Mouse (Mus musculus): Measurements from ENCODE around the gene Snu13. TPM values are rescaled to one million over a fixed set of nuclear protein-coding genes. Genes with fewer than 3 reads are reported as not detected.

The Snu13 gene
- total RNA-seq, 2 experiments from 2014 or later: 48.7 to 51.4 TPM

DNA sequence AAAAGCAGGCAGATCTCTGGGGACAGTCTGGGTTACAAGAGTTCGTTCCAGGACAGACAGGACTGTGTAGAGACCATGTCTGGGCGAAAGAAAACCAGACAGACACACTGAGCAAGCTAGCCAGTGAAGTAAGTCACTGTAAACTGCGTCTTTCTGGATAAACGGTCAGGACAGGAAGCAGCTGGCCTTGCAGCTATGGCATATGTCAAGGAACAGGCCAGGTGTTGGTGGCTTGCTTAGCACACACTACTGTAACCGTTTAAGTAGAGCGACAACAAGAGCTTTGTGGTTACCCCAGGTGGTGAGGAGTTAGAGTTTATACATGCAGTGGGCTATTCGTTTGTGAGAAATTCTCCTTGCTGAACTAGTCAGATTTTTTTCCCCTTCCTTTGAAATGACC, 19.7 kb downstream of the Snu13 start:
- DNase-seq (ENCODE audit: low spot score): no peak

DNA sequence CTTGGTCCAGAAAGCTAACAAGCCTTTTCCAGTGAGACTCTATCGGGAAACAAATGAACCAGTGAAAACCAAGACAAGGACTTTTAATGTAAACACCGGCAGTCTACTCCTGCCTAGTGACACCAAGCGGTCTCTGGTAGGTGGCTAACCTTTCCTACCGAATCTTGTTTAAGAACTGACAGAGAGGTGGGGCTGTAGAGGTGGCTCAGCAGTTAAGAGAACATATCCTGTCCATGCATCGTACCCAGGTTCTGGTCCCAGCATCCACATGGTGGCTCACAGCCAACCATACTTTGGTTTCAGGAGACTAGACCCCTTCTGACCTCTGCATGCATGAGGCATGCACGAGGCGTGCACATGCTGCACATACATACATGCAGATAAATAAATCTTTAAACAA, 20.1 kb downstream of the Snu13 start:
- DNase-seq (ENCODE audit: low spot score): no peak

DNA sequence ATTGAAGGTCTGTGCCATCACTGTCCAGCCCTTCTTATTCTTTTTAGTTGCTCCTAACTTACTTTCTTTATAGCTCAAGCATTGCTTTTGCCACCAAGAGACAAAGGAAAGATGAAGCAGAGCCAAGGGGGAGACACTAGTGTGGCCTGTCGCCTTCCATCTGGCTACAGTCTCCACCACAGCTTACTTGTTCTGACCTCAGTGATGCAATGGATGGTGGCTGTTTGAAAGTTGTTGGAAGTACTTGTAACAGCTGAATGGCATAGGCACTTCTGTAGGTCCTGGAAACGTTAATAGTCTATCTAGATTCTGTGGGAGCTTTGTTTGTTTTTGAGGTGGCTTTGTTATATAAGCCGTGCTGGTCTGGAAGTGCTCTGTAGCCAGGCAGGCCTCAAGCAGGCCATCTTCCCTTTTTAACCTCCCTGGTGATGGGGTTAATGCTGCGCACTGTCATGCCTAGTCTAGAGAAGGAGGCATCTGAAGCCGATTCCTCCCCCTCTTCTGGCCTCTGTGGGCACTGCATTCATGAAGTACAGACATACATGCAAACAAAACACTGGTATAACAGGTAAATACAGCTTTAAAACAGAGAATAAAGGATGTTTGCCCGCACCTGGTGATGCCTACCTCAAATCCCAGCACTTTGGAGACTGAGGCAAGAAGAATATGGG, 23.3 kb downstream of the Snu13 start:
- DNase-seq (ENCODE audit: low spot score): no peak

DNA sequence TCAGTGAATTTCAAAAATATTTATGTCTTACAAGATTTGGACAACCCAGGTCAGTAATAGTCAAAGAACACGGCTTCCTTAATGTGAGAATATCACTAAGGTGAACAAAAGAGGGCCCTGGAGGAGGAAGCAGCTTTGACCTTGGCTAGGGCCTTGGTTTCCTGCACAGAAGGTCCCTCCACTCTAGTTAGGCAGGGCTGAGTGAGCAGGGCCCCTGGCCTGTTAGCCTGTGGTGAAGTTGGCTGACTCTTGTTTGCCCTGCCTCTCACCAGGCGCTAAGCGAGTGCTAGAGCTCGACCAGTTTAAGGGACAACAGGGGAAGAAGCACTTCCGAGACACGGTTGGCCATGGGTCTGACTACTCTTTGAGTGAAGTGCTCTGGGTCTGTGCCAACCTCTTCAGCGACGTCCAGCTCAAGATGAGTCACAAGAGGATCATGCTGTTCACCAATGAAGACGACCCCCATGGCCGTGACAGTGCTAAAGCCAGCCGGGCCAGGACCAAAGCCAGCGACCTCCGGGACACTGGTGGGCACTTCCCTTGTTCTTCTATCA, 24.8 kb downstream of the Snu13 start:
- DNase-seq (ENCODE audit: low spot score): no peak

DNA sequence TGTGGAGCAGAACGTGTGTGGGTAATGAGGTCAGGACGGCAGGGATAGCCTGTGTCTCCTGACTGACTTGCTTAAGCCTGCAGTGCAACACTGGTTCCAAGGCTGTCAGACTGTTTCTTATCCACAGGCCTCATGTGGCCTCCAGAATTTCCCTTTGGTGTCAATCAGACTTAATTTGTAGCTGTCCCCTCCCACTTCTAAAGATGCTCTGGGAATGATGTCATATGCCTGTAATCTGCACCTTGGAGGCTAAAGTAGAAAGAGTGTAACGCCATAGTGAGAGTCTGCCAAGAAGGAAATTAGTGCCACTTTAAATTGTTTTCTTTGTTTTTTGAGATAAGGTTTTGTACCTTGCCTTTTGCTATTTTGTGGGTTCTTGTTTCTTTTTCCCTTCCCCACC, 28.1 kb downstream of the Snu13 start:
- DNase-seq (ENCODE audit: low spot score): no peak

DNA sequence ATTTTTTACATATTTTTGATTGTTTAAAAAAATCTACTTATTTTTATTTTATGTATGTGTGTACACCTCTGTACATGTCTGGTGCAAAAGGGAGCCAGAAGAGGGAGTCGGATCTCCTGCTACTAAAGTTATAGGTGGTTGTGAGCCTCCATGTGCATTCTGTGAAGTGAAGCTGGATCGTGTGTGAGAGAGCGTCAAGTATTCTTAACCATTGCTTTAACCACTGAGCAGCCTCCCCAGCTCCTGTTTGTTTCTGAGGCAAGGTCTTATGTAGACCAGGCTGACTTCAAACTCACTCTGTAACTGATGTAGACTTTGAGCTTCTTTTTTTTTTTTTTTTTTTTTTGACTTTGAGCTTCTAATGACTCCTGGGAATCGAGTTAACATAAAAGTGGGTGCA, 29.9 kb downstream of the Snu13 start:
- DNase-seq (ENCODE audit: low spot score): no peak

DNA sequence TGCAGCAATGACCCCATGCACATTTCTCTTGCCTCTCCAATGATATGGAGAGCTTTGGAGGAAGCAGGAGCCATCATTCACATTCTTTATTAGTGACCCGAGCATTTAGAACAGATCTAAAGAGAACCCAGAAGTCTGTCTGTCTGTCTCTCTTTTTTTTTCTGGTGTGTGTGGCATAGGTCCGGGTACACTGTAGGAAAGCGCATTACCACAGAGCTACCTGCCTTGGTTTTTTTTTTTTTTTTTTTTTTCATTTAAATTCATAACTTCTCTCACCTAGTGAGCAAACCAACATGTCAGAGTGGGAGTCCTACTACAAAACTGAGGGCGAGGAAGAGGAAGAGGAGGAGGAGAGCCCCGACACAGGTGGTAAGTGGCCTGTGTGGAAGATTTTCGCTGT, 30.6 kb downstream of the Snu13 start:
- no peak for DNase-seq (ENCODE audit: low spot score)

DNA sequence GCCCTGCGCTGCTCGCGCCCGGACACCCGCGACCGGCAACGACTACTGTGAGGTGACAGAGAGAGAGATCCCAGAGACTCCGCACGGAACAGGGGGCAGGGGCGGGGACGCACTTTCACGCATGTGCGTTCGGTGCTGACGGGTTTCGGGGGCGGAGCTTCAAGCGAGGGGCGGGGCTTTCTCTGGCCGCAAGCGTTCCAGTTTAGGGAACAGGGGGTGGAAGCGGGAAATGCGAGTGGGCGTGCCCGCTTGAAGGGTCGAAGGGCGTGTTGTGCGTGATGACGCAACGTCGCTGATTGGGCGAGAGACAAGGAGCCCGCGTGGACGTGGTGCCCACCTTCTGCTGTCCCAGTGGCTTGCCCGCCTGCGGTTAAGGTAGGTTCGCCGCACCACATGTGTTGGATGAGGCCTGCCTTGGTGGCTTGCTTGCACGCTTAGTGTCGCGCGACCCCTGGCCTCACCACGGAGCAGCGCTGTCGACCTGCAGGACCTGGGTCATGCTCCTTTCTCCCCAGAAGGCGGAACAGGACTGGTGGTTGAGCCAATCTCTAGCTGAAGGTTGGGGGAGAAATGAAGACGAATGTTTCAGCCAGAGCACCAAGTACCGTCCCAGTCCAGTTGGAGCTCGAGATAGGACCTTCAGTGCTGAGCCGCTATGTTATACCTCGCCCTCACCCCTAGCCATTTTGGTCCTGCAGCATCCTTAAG, 31.1 kb downstream of the Snu13 start:
- DNase-seq (ENCODE audit: low spot score): peak; percentile 100

DNA sequence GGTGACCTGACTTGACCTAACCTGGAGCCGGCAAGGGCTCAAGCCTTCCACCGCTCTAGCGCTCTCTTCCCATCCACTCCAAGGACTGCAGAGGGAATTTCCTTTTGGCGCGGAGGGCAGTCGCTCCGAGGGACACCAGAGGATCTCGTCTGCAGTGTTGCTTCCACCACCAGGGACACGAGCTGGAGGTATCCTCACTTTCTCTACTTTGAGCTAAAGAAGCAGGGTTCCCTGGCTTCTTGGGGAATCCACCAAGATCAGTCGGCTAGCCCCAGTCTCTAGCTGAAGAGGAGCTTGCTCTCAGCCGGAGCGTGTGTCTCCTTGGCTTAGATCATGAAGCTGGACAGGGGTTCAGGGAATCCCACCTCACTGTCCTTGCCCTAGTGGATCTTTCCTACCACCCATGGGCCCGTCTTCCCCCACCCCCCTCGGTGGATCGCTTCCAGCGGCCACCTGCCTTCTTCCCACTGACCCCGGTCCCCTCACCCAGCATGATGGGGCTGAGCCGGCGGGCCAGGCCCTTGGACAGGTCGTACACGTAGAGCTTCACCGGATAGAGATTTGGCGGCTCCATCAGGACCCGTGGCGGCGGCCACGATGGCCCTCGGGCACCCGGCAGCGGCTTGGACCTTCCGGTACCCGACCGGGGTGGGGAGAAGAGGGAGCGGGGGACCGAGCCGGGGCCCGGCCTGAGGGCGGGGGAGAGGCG, 31.9 kb downstream of the Snu13 start:
- peak; percentile 5 for DNase-seq (ENCODE audit: low spot score)

DNA sequence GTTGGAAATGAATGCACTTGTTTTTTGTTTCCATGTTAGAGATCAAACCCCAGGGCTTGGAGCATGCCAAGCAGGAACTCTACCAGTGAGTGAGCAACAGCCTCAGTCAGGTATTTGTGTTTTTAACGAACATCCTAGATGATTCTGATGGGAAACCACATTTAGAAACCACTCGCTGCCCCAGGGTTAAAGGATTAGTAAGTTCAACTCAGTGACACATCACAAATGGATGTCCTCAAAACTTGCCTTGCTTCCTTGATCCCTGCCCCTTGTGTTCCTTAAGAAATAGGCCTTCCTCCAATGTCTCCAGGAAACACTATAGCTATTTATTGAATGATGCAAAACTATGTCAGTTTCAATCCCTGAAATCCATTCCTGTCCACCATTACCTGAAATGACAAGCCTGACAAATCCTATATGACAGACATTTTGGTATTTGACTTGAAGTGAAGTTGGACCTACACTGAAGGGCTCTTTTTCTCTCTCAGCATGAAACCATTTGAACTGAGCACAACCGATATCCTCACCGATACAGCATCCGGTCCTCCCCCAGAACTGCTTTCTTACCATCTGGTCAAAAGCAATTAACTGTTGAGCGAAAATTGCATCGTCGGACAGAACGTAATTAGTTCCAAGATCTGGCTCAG, 32.5 kb downstream of the Snu13 start:
- DNase-seq (ENCODE audit: low spot score): no peak

DNA sequence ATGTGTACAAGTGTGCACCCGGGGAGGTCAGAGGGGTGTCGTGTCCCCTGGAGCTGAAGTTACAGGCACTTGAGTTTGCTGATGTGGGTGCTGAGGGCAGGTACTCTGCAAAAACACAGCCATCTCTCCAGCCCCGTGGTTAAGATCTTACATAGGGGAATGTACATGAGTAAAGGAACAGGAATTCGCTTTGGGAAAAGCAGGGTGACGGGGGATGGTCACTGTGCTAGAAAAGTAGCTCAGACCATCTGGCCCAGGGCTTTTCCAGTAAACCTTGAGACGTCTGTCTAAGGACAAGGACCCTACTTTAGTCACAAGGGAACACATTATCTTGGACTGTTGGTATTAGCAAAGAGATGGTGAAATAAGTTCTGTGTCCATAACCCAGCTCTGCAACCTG, 35.5 kb downstream of the Snu13 start:
- no peak for DNase-seq (ENCODE audit: low spot score)

DNA sequence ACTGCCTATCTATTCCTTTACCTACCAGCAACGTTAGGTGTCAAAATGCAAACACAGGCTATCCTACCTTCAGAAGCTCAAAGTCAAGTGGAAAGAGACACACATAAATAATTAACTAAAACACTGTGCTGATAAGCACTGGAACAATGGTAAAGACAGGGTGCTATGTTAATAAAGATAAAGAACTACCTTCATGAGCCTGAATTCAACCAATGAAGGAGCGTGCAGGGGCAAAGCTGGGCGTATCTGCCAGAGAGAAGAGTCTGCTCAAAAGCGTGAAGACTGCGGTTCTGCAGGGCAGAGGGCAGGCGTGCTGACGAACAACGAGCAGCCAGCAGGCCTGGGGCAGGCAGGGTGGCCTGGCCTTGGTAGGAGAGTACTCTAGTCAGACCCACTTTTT, 43.1 kb downstream of the Snu13 start:
- DNase-seq (ENCODE audit: low spot score): no peak

DNA sequence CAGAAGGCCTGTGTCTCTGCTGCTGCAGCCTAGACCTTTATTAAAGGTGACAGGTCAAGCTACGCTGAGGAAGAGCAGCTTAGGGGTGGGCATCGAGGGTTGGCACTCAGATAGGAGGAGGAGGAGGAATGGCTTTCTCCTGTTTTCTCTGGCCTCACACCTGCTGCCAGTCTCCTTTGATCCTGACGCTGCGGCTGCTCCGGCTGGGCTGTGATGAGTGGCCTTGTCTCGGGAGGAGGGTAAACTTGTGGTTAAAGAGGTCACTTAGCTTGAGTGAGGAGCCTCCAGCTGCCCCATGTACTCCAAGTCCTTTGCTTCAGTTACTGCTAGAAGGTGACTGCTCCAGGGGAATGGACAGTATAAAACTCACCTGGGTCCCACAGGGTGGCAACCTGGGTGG, 53.4 kb downstream of the Snu13 start:
- DNase-seq (ENCODE audit: low spot score): no peak

DNA sequence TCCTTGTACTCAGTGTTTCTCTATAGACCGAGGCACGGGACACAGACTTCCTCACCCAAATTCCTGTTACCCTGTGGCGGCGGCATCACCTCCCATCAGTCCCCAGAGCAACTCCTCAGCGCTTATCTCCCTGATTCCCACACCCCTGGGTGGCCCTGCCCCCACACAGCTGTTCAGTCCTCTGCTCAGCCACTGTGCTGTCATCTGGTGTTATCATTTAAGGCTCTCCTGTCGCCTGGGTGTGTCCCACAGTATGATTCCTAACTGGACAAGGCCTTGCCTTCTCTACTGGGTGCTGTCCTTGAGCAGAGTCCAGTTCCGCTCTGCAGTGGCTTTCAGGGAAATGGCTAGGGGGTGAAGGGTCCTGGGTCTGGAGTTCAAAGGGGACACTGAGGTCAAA, 56.8 kb downstream of the Snu13 start:
- no peak for DNase-seq (ENCODE audit: low spot score)

Other genes with a start within 250 kb of the Snu13 start
- gene Tef, start 245.2 kb downstream of the Snu13 start, total RNA-seq (2021): 100 to 1,000 TPM; 124 to 160 TPM
- 100 to 1,000 TPM in 1 of 2 experiments, 10 to 100 TPM in 1; 89.1 to 174 TPM for gene Tob2, start 188.8 kb downstream of the Snu13 start, total RNA-seq (2021)
- gene Phf5a, start 175.7 kb downstream of the Snu13 start, total RNA-seq (2021): 10 to 100 TPM; 35.5 to 35.7 TPM
- gene Aco2, start 175.3 kb downstream of the Snu13 start, total RNA-seq (2021): 1,000 to 10,000 TPM; 1,165 to 1,199 TPM
- 1 to 10 TPM; 5.8 to 7.2 TPM for gene Polr3h, start 121.4 kb downstream of the Snu13 start, total RNA-seq (2021)
- gene Csdc2, start 110.8 kb downstream of the Snu13 start, total RNA-seq (2021): 1 to 10 TPM; 1.0 to 1.5 TPM
- 10 to 100 TPM; 14.1 to 16.7 TPM for gene Pmm1, start 86.7 kb downstream of the Snu13 start, total RNA-seq (2021)
- not detected for gene 1700029P11Rik, start 67.1 kb downstream of the Snu13 start, total RNA-seq (2021)
- 10 to 100 TPM; 22.9 to 25.3 TPM for gene Xrcc6, start 59.8 kb downstream of the Snu13 start, total RNA-seq (2021)
- 10 to 100 TPM; 16.7 to 17.6 TPM for gene Desi1, start 13.7 kb downstream of the Snu13 start, total RNA-seq (2021)
- gene 4930407I10Rik, start 11.6 kb upstream of the Snu13 start, total RNA-seq (2021): not detected
- under 1 TPM in 1 of 2 experiments, not detected in 1; 0.09 TPM for gene Mei1, start 22.4 kb upstream of the Snu13 start, total RNA-seq (2021)
- 10 to 100 TPM in 1 of 2 experiments, 1 to 10 TPM in 1; 8.8 to 10.1 TPM for gene Ccdc134, start 80.3 kb upstream of the Snu13 start, total RNA-seq (2021)
- 10 to 100 TPM in 1 of 2 experiments, 1 to 10 TPM in 1; 9.9 to 12.9 TPM for gene Srebf2, start 99.6 kb upstream of the Snu13 start, total RNA-seq (2021)
- gene Shisa8, start 165.2 kb upstream of the Snu13 start, total RNA-seq (2021): not detected
- gene Tnfrsf13c, start 176.8 kb upstream of the Snu13 start, total RNA-seq (2021): not detected
- not detected for gene Cenpm, start 197.2 kb upstream of the Snu13 start, total RNA-seq (2021)
- not detected for gene 1500009C09Rik, start 204.8 kb upstream of the Snu13 start, total RNA-seq (2021)
- gene Sept3, start 227.3 kb upstream of the Snu13 start, total RNA-seq (2021): under 1 TPM; 0.32 to 0.55 TPM